Mouse (Mus musculus): ENCODE measurements at regions not wholly inside any gene's neighbourhood (a gene's known extent, or its start where the extent isn't known, plus 50 kb on each side); places are given as distances from the start of the nearest gene placed in this dataset.

GRCm38 (mm10) chr1:137461189-137461588, 500.9 kb upstream of the Nr5a2 start:
- no peaks in the 10 kb centered on the region for H3K9me3 ChIP-seq (replicated peaks; ENCODE audit: insufficient read depth, low read length)
- H3K27me3 ChIP-seq (ENCODE audit: control insufficient read depth in 1 of 2, insufficient read depth in 2 of 2, low read length in 2 of 2): no peaks in the 10 kb centered on the region
- no peak overlapping the region for H3K27ac ChIP-seq (ENCODE audit: control insufficient read depth, low read depth, low read length)
- no peaks in the 10 kb centered on the region for H3K4me1 ChIP-seq (ENCODE audit: control insufficient read depth in 1 of 2, insufficient read depth in 2 of 2, low read length in 2 of 2)
- no peak for DNase-seq (ENCODE audit: low read depth, low spot score)
- no peak overlapping the region for H3K4me3 ChIP-seq (ENCODE audit: control insufficient read depth in 1 of 2, insufficient read depth in 1 of 2, low read depth in 2 of 2, low read length in 2 of 2)
- TF ChIP-seq MAX (IDR thresholded peaks at IDR 0.05; ENCODE audit: low read length): no peak
- TF ChIP-seq MAFK (IDR thresholded peaks at IDR 0.05; ENCODE audit: borderline replicate concordance, low read depth, low read length): no peak
- TF ChIP-seq TAL1 (IDR thresholded peaks at IDR 0.05; ENCODE audit: low read length): no peak
- no peak for TF ChIP-seq ELF1 (IDR thresholded peaks at IDR 0.05; ENCODE audit: low read depth, low read length)
- no peak for TF ChIP-seq GABPA (IDR thresholded peaks at IDR 0.05; ENCODE audit: low read depth, low read length)
- no peak for TF ChIP-seq TBP (IDR thresholded peaks at IDR 0.05; ENCODE audit: low read depth, low read length)
- no peak for TF ChIP-seq NELFE (IDR thresholded peaks at IDR 0.05; ENCODE audit: low read depth, low read length)
- TF ChIP-seq MAZ (IDR thresholded peaks at IDR 0.05; ENCODE audit: low read depth, low read length): no peak
- no peak for TF ChIP-seq RCOR1 (IDR thresholded peaks at IDR 0.05; ENCODE audit: low read depth, low read length)
- no peak for TF ChIP-seq CHD1 (IDR thresholded peaks at IDR 0.05; ENCODE audit: low read depth, low read length)
- TF ChIP-seq UBTF (IDR thresholded peaks at IDR 0.05; ENCODE audit: borderline replicate concordance, insufficient read depth, low read depth, low read length): no peak
- TF ChIP-seq BHLHE40 (IDR thresholded peaks at IDR 0.05; ENCODE audit: borderline replicate concordance, low read depth, low read length): no peak
- no peak for TF ChIP-seq ZNF384 (IDR thresholded peaks at IDR 0.05; ENCODE audit: low read depth, low read length)
- TF ChIP-seq USF2 (IDR thresholded peaks at IDR 0.05; ENCODE audit: borderline replicate concordance in 1 of 2, insufficient read depth in 1 of 2, low read depth in 1 of 2, low read length in 2 of 2): no peak
- no peaks in the 10 kb centered on the region for H3K36me3 ChIP-seq (ENCODE audit: control insufficient read depth in 1 of 2, insufficient read depth in 2 of 2, low read length in 2 of 2)
- no peaks in the 10 kb centered on the region for H3K79me2 ChIP-seq (ENCODE audit: control insufficient read depth, insufficient read depth, low read length, poor library complexity)
- no peak overlapping the region for H3K9ac ChIP-seq (ENCODE audit: control insufficient read depth, low read depth, low read length, poor library complexity, severe bottlenecking)

GRCm38 (mm10) chr1:137453446-137454208, 493.4 kb upstream of the Nr5a2 start:
- Histone ChIP-seq H3K4me3 (ENCODE audit: control insufficient read depth in 1 of 2, insufficient read depth in 1 of 2, low read depth in 2 of 2, low read length in 2 of 2) (no peak overlapping the region), H3K79me2 (ENCODE audit: control insufficient read depth, insufficient read depth, low read length, poor library complexity) (no peaks in the 10 kb centered on the region), H3K4me1 (ENCODE audit: control insufficient read depth in 1 of 2, insufficient read depth in 2 of 2, low read length in 2 of 2) (no peaks in the 10 kb centered on the region), H3K36me3 (ENCODE audit: control insufficient read depth in 1 of 2, insufficient read depth in 2 of 2, low read length in 2 of 2) (no peaks in the 10 kb centered on the region), H3K9me3 (replicated peaks; ENCODE audit: insufficient read depth, low read length) (no peaks in the 10 kb centered on the region), H3K27ac (ENCODE audit: control insufficient read depth, low read depth, low read length) (no peak overlapping the region), H3K27me3 (ENCODE audit: control insufficient read depth in 1 of 2, insufficient read depth in 2 of 2, low read length in 2 of 2) (no peaks in the 10 kb centered on the region), H3K9ac (ENCODE audit: control insufficient read depth, low read depth, low read length, poor library complexity, severe bottlenecking) (no peak overlapping the region)
- DNase-seq (ENCODE audit: low read depth, low spot score): no peak
- no peak for TF ChIP-seq RCOR1 (IDR thresholded peaks at IDR 0.05; ENCODE audit: low read depth, low read length)
- TF ChIP-seq MXI1 (IDR thresholded peaks at IDR 0.05; ENCODE audit: low read depth, low read length): no peak
- no peak for TF ChIP-seq RAD21 (IDR thresholded peaks at IDR 0.05; ENCODE audit: low read depth, low read length)
- no peak for TF ChIP-seq MAZ (IDR thresholded peaks at IDR 0.05; ENCODE audit: low read depth, low read length)
- TF ChIP-seq E2F4 (IDR thresholded peaks at IDR 0.05; ENCODE audit: borderline replicate concordance, low read depth, low read length): no peak
- TF ChIP-seq CHD2 (IDR thresholded peaks at IDR 0.05; ENCODE audit: low read length): no peak
- no peak for TF ChIP-seq POLR2AphosphoS5 (IDR thresholded peaks at IDR 0.05; ENCODE audit: borderline replicate concordance, low read depth, low read length)
- no peak for TF ChIP-seq MAX (IDR thresholded peaks at IDR 0.05; ENCODE audit: low read length)
- no peak for TF ChIP-seq MAFK (IDR thresholded peaks at IDR 0.05; ENCODE audit: borderline replicate concordance, low read depth, low read length)
- TF ChIP-seq ZMIZ1 (IDR thresholded peaks at IDR 0.05; ENCODE audit: low read depth, low read length): no peak
- TF ChIP-seq MYC (IDR thresholded peaks at IDR 0.05; ENCODE audit: low read depth, low read length): no peak
- TF ChIP-seq ZNF384 (IDR thresholded peaks at IDR 0.05; ENCODE audit: low read depth, low read length): no peak
- TF ChIP-seq ZC3H11A (IDR thresholded peaks at IDR 0.05; ENCODE audit: low read depth, low read length): no peak
- TF ChIP-seq ZKSCAN1 (IDR thresholded peaks at IDR 0.05; ENCODE audit: low read depth, low read length): no peak
- TF ChIP-seq JUND (IDR thresholded peaks at IDR 0.05; ENCODE audit: low read depth, low read length): no peak
- TF ChIP-seq CHD1 (IDR thresholded peaks at IDR 0.05; ENCODE audit: low read depth, low read length): no peak

Data from MEL (cell line).